Mouse (Mus musculus) urinary bladder, postnatal 25 days (tissue): ENCODE results near the gene Elmo1.

Source experiments
- DNase-seq: peaks from one replicate; pipeline ENCODE4 v3.0.0; 2022; ENCODE audit warnings: low spot score

Elmo1 gene

GRCm38 (mm10) chr13:20094916-20095700 is 4.7 kb downstream of the Elmo1 start:
- DNase-seq, result no peak

GRCm38 (mm10) chr13:20097006-20097617 is 6.7 kb downstream of the Elmo1 start:
- no peak for DNase-seq

GRCm38 (mm10) chr13:20097934-20098593 is 7.7 kb downstream of the Elmo1 start:
- no peak for DNase-seq

- DNase-seq, result no peak
These were observed 8.2 kb downstream of the Elmo1 start for GRCm38 (mm10) chr13:20098594-20098965.

- no peak for DNase-seq
These were observed 9.2 kb downstream of the Elmo1 start for GRCm38 (mm10) chr13:20099546-20099945.

DNA sequence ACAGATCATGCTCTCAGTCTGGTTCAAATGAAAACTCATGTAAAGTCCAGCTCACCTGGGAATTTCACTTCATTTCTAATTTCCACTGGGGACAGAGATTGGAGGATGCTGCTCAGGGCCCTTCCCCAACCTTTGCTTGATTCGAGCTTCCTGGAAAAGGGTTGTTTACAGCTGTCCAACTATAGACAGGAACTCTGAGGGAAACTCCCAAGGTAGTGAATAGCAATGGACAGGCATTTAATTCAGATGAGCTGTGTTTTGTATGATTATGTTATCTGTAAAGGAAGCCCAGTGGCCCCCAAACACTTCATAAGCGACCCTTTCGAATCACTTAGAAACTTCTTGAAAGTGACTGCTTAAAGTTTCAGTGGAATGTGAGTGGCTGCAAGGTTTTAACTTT is 10.0 kb downstream of the Elmo1 start:
- DNase-seq, result no peak

DNA sequence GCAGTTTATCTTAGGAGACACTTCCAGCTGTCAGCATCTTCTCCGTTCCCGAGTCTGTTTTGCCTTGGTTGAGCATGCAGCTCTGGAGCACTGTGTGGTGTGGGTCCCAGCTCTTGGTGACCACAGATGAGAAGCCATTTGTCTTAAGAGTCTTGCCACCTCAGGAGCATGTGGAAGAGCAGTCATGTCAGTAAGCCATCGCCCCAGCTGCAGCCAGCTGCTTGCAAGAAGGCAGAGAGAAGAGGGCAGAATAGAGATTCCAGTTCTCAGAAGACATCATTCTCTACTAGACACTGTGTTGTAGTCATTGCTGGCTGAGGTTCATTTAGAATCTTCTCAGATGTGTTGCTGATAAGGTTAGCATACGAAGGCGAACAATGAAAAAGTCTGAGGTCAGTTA is 11.3 kb downstream of the Elmo1 start:
- DNase-seq, result no peak

DNA sequence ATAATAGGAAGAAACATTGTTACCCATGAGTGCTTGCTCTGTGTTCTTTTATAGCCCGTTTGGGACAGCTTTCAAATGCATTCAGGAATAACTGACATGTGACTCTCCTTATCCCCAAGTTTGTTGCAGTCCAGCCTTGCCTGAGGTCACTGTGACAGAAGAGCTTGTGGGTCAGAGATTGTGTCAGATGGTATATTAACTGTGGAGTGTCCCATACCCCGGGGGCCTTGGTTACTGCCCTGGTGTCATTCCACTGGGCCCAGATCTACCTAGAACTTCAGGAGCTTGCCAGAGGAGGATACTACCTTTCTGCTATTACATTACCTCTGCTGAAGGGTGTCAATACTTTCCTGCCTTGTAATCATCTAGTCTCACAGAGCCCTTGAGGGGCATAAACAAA is 14.4 kb downstream of the Elmo1 start:
- DNase-seq, result no peak

DNA sequence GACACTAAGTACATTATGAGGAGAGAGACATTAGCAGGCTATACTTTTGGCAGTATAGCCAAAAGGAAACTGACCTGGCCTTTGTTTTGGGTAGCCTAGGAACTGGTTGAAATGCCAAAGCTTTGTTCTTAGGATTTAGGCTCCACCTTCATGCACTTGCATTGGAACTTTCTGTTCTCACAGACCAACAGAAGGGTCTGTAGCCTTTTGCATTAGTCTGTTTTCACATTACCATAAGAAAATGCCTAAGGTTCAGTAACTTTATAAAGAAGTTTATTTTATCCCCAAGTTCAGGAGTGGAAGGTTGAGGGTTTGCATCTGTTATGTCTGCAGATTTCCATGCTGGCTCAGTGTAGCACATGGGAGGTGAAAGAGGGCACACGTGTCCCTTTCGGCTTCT is 15.6 kb downstream of the Elmo1 start:
- no peak for DNase-seq

GRCm38 (mm10) chr13:20107953-20108498 is 17.6 kb downstream of the Elmo1 start:
- DNase-seq, result no peak

DNA sequence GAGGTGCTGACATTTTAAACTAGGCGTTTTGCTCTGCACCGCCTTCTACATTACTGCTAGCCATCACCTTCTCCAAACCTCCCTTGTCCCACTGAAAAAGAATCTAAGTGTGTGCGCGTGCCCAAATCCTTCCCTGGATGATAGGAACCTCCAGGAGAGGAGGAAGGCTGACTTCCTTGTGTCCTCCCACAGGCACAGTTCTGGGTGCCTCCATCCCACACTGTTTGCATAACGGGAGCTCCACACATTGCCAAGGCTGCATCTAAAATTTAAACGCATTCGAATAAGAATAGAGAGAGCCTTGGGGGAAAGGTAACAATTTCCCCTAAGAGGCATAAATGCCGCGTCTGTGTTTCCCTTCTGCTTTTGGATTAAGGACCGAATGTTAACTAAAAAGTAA is 18.6 kb downstream of the Elmo1 start:
- no peak for DNase-seq

- DNase-seq, result no peak
These were observed 19.1 kb downstream of the Elmo1 start for GRCm38 (mm10) chr13:20109446-20109845.

DNA sequence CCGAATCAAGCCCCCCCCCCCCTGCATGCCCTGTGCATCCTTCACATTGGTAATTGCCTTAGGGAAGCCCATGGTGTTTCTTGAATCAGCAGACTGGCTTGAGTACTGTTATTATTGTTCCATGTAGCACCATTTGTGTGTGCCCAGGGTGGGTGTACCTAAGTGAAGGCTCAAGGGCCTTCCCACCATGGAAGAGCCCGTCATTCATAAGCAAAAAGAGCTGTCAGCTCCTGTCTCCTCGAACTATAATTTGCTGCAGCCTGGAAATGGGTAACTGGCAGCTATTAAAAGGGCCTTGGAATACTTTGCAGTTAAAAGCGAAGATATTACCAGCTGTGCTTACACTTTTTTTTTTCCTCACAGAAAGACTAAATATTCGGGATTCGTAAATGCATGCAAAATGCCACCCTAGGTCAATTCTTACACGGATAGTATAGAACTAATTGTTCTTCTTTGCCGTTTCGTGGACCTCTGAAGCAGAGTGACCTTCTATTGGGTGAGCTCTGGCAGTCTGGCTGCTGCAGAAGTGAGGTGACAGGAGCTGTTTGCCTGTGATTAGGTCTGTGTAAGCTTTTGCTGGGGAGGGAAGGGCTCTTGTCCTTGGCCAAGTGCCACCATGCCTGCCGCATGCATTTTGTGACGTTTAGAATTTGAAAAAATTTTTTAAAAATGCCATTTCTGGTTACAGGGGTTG is 19.7 kb downstream of the Elmo1 start:
- no peak for DNase-seq

DNA sequence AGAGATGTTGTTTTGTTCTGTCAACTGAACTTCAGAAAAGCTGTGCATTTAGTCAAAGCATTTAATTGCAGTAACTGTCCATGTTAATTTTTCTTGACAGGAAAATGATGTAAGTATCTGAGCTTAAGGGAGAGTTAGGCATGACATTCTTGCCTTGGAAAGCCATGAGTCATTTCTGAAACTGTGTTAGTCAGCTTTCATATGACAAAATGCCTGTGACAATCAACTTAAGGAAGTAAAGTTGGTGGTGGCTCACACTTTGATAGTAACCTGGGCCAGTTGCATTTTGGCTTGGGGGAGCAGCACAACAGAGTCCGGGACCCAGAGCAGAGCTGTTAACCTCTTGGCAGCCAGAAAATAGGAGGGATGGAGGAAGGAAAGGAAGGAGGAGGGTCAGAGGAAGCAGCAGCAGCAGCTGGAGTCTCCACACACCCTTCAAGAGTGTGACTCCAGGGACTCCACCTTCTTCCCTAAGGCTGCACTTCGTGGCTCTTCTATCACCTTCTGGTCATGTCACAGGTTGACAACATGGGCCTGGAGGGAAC is 20.9 kb downstream of the Elmo1 start:
- no peak for DNase-seq

GRCm38 (mm10) chr13:20115131-20115907 is 24.9 kb downstream of the Elmo1 start:
- DNase-seq, result no peak

GRCm38 (mm10) chr13:20116019-20116418 is 25.6 kb downstream of the Elmo1 start:
- DNase-seq, result no peak

- DNase-seq, result no peak
These were observed 26.6 kb downstream of the Elmo1 start for GRCm38 (mm10) chr13:20116868-20117510.

DNA sequence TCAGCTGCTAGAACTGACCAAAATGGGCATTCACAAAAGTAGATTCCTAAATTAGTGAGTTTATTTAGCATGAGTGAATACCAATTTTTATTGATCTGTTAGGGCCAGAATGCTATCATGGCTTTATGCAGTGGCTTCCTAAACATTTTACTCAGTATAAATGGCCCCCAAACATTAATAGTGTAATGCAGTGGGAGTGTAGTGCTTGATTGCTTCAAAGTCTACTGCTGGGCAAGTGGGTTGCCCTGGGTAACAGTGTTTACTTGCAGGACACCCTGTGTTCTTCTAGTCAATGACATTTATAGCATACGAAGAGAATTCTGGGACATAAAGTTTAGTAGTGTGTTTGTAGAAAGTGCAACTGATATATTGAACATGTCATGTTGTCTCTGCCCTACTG is 27.3 kb downstream of the Elmo1 start:
- no peak for DNase-seq

- no peak for DNase-seq
These were observed 28.5 kb downstream of the Elmo1 start for GRCm38 (mm10) chr13:20118909-20119308.

- no peak for DNase-seq
These were observed 30.3 kb downstream of the Elmo1 start for GRCm38 (mm10) chr13:20120723-20121122.
